Mouse (Mus musculus) urinary bladder, postnatal 0 days (tissue): ENCODE measurements around the gene Cpsf4l. TPM values are rescaled to one million over a fixed set of nuclear protein-coding genes. Genes with fewer than 3 reads are reported as not detected.

ENCODE experiments used
- polyA plus RNA-seq: library from polyadenylated mRNA; unstranded; fragments of >200 nt; fragmentation: Nextera tagmentation; extraction: Ambion mirVana; gene quantifications from 2 replicates; pipeline ENCODE4 v1.2.1, GENCODE M21; 2015

Cpsf4l gene
- 0.43 TPM in 1 of 2 replicates, not detected in the other for polyA plus RNA-seq

GRCm38 (mm10) chr11:113709731-113710256 is at the start of gene Cpsf4l:
TSS of gene Cpsf4l (minus strand) at chr11:113710017.

GRCm38 (mm10) chr11:113751484-113752084 is 41.8 kb upstream of the Cpsf4l start, which contains the start of gene Cdc42ep4:
TSS of gene Cdc42ep4 (minus strand) at chr11:113751881.

GRCm38 (mm10) chr11:113683957-113684706 is 25.7 kb downstream of the Cpsf4l start, which contains the start of the genes Fam104a and D11Wsu47e:
TSS of gene Fam104a (minus strand) at chr11:113684155.
TSS of gene D11Wsu47e (plus strand) at chr11:113684412.

GRCm38 (mm10) chr11:113649353-113650210 is 60.2 kb downstream of the Cpsf4l start, which contains the start of gene Slc39a11:
TSS of gene Slc39a11 (minus strand) at chr11:113650079.

GRCm38 (mm10) chr11:113648690-113649352 is 61.0 kb downstream of the Cpsf4l start, which contains the start of gene Cog1:
TSS of gene Cog1 (plus strand) at chr11:113649169.

Other genes with a start within 250 kb of the Cpsf4l start
- 0.41 and 0.45 TPM in 2 replicates for gene Sstr2, start 90.7 kb downstream of the Cpsf4l start, polyA plus RNA-seq
- 13.1 and 14.0 TPM in 2 replicates for gene Cog1, start 60.8 kb downstream of the Cpsf4l start, polyA plus RNA-seq
- 16.2 and 19.3 TPM in 2 replicates for gene Slc39a11, start 59.9 kb downstream of the Cpsf4l start, polyA plus RNA-seq
- gene Fam104a, start 25.9 kb downstream of the Cpsf4l start, polyA plus RNA-seq = 45.6 and 47.7 TPM in 2 replicates
- 10.7 and 11.2 TPM in 2 replicates for gene D11Wsu47e, start 25.6 kb downstream of the Cpsf4l start, polyA plus RNA-seq
- gene Cdc42ep4, start 41.9 kb upstream of the Cpsf4l start, polyA plus RNA-seq = 22.5 and 22.9 TPM in 2 replicates